Mouse (Mus musculus) CH12F3 (cell line): ENCODE measurements around the gene Stard3.

Source experiments
- in situ Hi-C: fragments of 300-500 bp; cut with MboI; formaldehyde crosslinking; loops from 2 replicates; pipeline ENCODE4 v1.14.3; 2020; ENCODE audit warnings: low sequenced_read_pairs

Gene Stard3

GRCm38 (mm10) chr11:98328371-98329069 is 29.6 kb upstream of the Stard3 start:
- in situ Hi-C loops, result no loop called here

- in situ Hi-C loops, result no loop called here
These were observed 28.8 kb upstream of the Stard3 start, which contains the start of gene Neurod2 for GRCm38 (mm10) chr11:98329081-98329959. TSS of gene Neurod2 (minus strand) at chr11:98329648.

- in situ Hi-C loops, result no loop called here
These were observed 28.0 kb upstream of the Stard3 start for GRCm38 (mm10) chr11:98329960-98330744.

GRCm38 (mm10) chr11:98330745-98331204 is 27.4 kb upstream of the Stard3 start:
- in situ Hi-C loops, result no loop called here

- in situ Hi-C loops, result no loop called here
These were observed 26.8 kb upstream of the Stard3 start for GRCm38 (mm10) chr11:98331401-98331800.

- in situ Hi-C loops, result no loop called here
These were observed 26.0 kb upstream of the Stard3 start for GRCm38 (mm10) chr11:98332186-98332585.

GRCm38 (mm10) chr11:98332841-98333240 is 25.3 kb upstream of the Stard3 start:
- in situ Hi-C loops, result no loop called here

- in situ Hi-C loops, result no loop called here
These were observed 24.9 kb upstream of the Stard3 start for GRCm38 (mm10) chr11:98333263-98333696.

- in situ Hi-C loops, result no loop called here
These were observed 24.0 kb upstream of the Stard3 start for GRCm38 (mm10) chr11:98333981-98334741.

- in situ Hi-C loops, result no loop called here
These were observed 22.9 kb upstream of the Stard3 start for GRCm38 (mm10) chr11:98335250-98335649.

- in situ Hi-C loops, result no loop called here
These were observed 21.7 kb upstream of the Stard3 start for GRCm38 (mm10) chr11:98336245-98337107.

- in situ Hi-C loops, result no loop called here
These were observed 19.6 kb upstream of the Stard3 start for GRCm38 (mm10) chr11:98338507-98338961.

GRCm38 (mm10) chr11:98339071-98339501 is 19.1 kb upstream of the Stard3 start:
- in situ Hi-C loops, result no loop called here

- in situ Hi-C loops, result no loop called here
These were observed 18.4 kb upstream of the Stard3 start for GRCm38 (mm10) chr11:98339679-98340287.

GRCm38 (mm10) chr11:98340597-98340996 is 17.6 kb upstream of the Stard3 start:
- in situ Hi-C loops, result no loop called here

- in situ Hi-C loops, result no loop called here
These were observed 17.0 kb upstream of the Stard3 start for GRCm38 (mm10) chr11:98341174-98341573.

- in situ Hi-C loops, result no loop called here
These were observed 15.9 kb upstream of the Stard3 start for GRCm38 (mm10) chr11:98342000-98342945.

- in situ Hi-C loops, result no loop called here
These were observed 12.9 kb upstream of the Stard3 start for GRCm38 (mm10) chr11:98345253-98345652.
